Mouse (Mus musculus) gonadal fat pad, adult 2 months (tissue): ENCODE data around the gene Sumo1. TPM values are rescaled to one million over a fixed set of nuclear protein-coding genes. Genes with fewer than 3 reads are reported as not detected.
"Not testable (repeated sequence)": the region's sequence is repeated elsewhere in the genome, so short reads cannot be mapped to it uniquely, and the experiment has no call there.

Source experiments
- DNase-seq: peaks from one replicate; pipeline ENCODE4 v3.0.0-alpha.2; 2012; ENCODE audit warnings: low read depth
- polyA plus RNA-seq: library from polyadenylated mRNA; depleted of rRNA; stranded (reverse); fragments of >200 nt; gene quantifications from 2 replicates; pipeline ENCODE4 v1.2.3, GENCODE M21; 2012; rRNA removed

The Sumo1 gene
- polyA plus RNA-seq = 22.6 and 25.6 TPM in 2 replicates

- no peak for DNase-seq
Observed at GRCm38 (mm10) chr1:59670641-59671168, at the start of gene Sumo1. Gene Sumo1 (minus strand): TSS chr1:59670834.

- DNase-seq = no peak
Observed at GRCm38 (mm10) chr1:59719900-59720299, 49.3 kb upstream of the Sumo1 start.

- DNase-seq = no peak
Observed at GRCm38 (mm10) chr1:59701766-59702165, 31.1 kb upstream of the Sumo1 start.

- DNase-seq = no peak
Observed at GRCm38 (mm10) chr1:59698207-59698606, 27.6 kb upstream of the Sumo1 start.

- no peak for DNase-seq
Observed at GRCm38 (mm10) chr1:59697751-59698150, 27.1 kb upstream of the Sumo1 start.

GRCm38 (mm10) chr1:59690467-59690866 is 19.8 kb upstream of the Sumo1 start:
- DNase-seq = no peak

GRCm38 (mm10) chr1:59687493-59687892 is 16.9 kb upstream of the Sumo1 start:
- no peak for DNase-seq

- peak; percentile 88 for DNase-seq
Observed at GRCm38 (mm10) chr1:59684819-59685755, 14.5 kb upstream of the Sumo1 start, which contains the start of gene Nop58. Gene Nop58 (plus strand): TSS chr1:59684971.

GRCm38 (mm10) chr1:59683926-59684818 is 13.5 kb upstream of the Sumo1 start:
- DNase-seq = no peak

GRCm38 (mm10) chr1:59673661-59674060 is 3.0 kb upstream of the Sumo1 start:
- DNase-seq = no peak

GRCm38 (mm10) chr1:59669962-59670630 is 538 bp downstream of the Sumo1 start:
- DNase-seq = no peak

GRCm38 (mm10) chr1:59668871-59669270 is 1.8 kb downstream of the Sumo1 start:
- no peak for DNase-seq

- no peak for DNase-seq
Observed at GRCm38 (mm10) chr1:59663456-59664135, 7.0 kb downstream of the Sumo1 start.

- no peak for DNase-seq
Observed at GRCm38 (mm10) chr1:59656244-59657171, 14.1 kb downstream of the Sumo1 start.

GRCm38 (mm10) chr1:59653243-59653911 is 17.3 kb downstream of the Sumo1 start:
- DNase-seq = no peak

GRCm38 (mm10) chr1:59651201-59651819 is 19.3 kb downstream of the Sumo1 start:
- no peak for DNase-seq

GRCm38 (mm10) chr1:59646502-59646901 is 24.1 kb downstream of the Sumo1 start:
- not testable (repeated sequence) for DNase-seq

- DNase-seq = no peak
Observed at GRCm38 (mm10) chr1:59642488-59642887, 28.1 kb downstream of the Sumo1 start.

- DNase-seq = no peak
Observed at GRCm38 (mm10) chr1:59638371-59638770, 32.3 kb downstream of the Sumo1 start.
